In genomic region chr7:24400082-24400452, GRCm38 (mm10) we compare ENCODE assay signal across 9 mouse cellular contexts. TPM values are rescaled to one million over a fixed set of nuclear protein-coding genes. Genes with fewer than 3 reads are reported as not detected.
A peak's percentile ranks its signal among the peaks of the same experiment; 100 is the strongest.
DNase-seq lines count a peak whose midpoint lies in the region; ATAC-seq lines count a peak whose summit lies in the region.
"Had no signal": no experiment of that assay in that cellular context is flagged by ENCODE, and none has a peak within 500 bp of the region (broad histone marks: within the 10 kb centered on the region; RNA-seq: fewer than 3 reads in every experiment).

No protein-coding gene starts in this region.

- DNase-seq in kidney, postnatal 14 days: no peak
- DNase-seq in embryonic facial prominence, embryonic 10.5 days (ENCODE audit: low spot score): no peak
- DNase-seq in cerebellum, adult 9-10 months: no peak
- DNase-seq in kidney, postnatal 10 days: no peak

- peak; percentile 9; the same call in 1 of the 2 replicates for ATAC-seq in kidney, embryonic 16.5 days (ENCODE audit: low FRiP score, low TSS enrichment)
- ATAC-seq in hindbrain, embryonic 15.5 days (ENCODE audit: low FRiP score, low read depth): no peak; the same call in 1 of the 2 replicates
- no peak; the same call in none of the 2 replicates for ATAC-seq in midbrain, embryonic 16.5 days
- ATAC-seq in granulocyte monocyte progenitor cell, adult 5-6 weeks (replicated peaks; ENCODE audit: poor library complexity, severe bottlenecking): no peak

- peak overlapping the region; percentile 58 for H3K4me2 ChIP-seq in kidney, embryonic 16.5 days (replicated peaks; ENCODE audit: low read depth, low read length)
- peak overlapping the region; percentile 54 for H3K4me2 ChIP-seq in hindbrain, embryonic 15.5 days
- H3K4me2 ChIP-seq in midbrain, embryonic 16.5 days (ENCODE audit: low read length): peak overlapping the region; percentile 73

- H3K4me1 ChIP-seq in kidney, embryonic 16.5 days (ENCODE audit: insufficient read depth, low read length): peaks cover 14% of the 10 kb centered on the region
- H3K4me1 ChIP-seq in embryonic facial prominence, embryonic 10.5 days: peaks cover 8% of the 10 kb centered on the region
- H3K4me1 ChIP-seq in hindbrain, embryonic 15.5 days (replicated peaks): peaks cover 13% of the 10 kb centered on the region
- peaks cover 11% of the 10 kb centered on the region; the same call in 1 of the 2 replicates for H3K4me1 ChIP-seq in midbrain, embryonic 16.5 days (ENCODE audit: control insufficient read depth, insufficient read depth, low read length)

- H3K4me3 ChIP-seq in kidney, embryonic 16.5 days (ENCODE audit: low read length): peak overlapping the region; percentile 53
- peak overlapping the region; percentile 73 for H3K4me3 ChIP-seq in embryonic facial prominence, embryonic 10.5 days
- peak overlapping the region; percentile 53 for H3K4me3 ChIP-seq in hindbrain, embryonic 15.5 days
- H3K4me3 ChIP-seq in midbrain, embryonic 16.5 days (ENCODE audit: low read depth, low read length): peak overlapping the region; percentile 60

- no peaks in the 10 kb centered on the region for H3K27me3 ChIP-seq in kidney, embryonic 16.5 days (ENCODE audit: insufficient read depth, low read length)
- H3K27me3 ChIP-seq in embryonic facial prominence, embryonic 10.5 days (replicated peaks; ENCODE audit: low read depth, poor library complexity, severe bottlenecking): no peaks in the 10 kb centered on the region
- H3K27me3 ChIP-seq in hindbrain, embryonic 15.5 days: no peaks in the 10 kb centered on the region
- no peaks in the 10 kb centered on the region for H3K27me3 ChIP-seq in midbrain, embryonic 16.5 days (ENCODE audit: control insufficient read depth, insufficient read depth, low read depth, low read length)

- 15% methylated on average over 3 of the region's 3 CpGs for WGBS in kidney, embryonic 16.5 days
- 22% methylated on average over 3 of the region's 3 CpGs for WGBS in embryonic facial prominence, embryonic 10.5 days
- WGBS in hindbrain, embryonic 15.5 days: 11% methylated on average over 3 of the region's 3 CpGs
- 16% methylated on average over 3 of the region's 3 CpGs for WGBS in midbrain, embryonic 16.5 days

- peak overlapping the region; percentile 96 for H3K27ac ChIP-seq in kidney, embryonic 16.5 days (ENCODE audit: low read length)
- H3K27ac ChIP-seq in embryonic facial prominence, embryonic 10.5 days (replicated peaks): peak overlapping the region; percentile 96
- peak overlapping the region; percentile 96 for H3K27ac ChIP-seq in hindbrain, embryonic 15.5 days (replicated peaks)
- H3K27ac ChIP-seq in midbrain, embryonic 16.5 days (ENCODE audit: low read length): peak overlapping the region; percentile 95

- H3K36me3 ChIP-seq in kidney, embryonic 16.5 days (ENCODE audit: insufficient read depth, low read length): peaks cover 25% of the 10 kb centered on the region
- peaks cover 41% of the 10 kb centered on the region for H3K36me3 ChIP-seq in embryonic facial prominence, embryonic 10.5 days (replicated peaks)
- H3K36me3 ChIP-seq in hindbrain, embryonic 15.5 days: peaks cover 10% of the 10 kb centered on the region
- H3K36me3 ChIP-seq in midbrain, embryonic 16.5 days (ENCODE audit: control insufficient read depth, insufficient read depth, low read length): 0 out of 2 replicates have a peak, but pooled peaks cover 3% of the 10 kb centered on the region

- H3K9ac ChIP-seq in kidney, embryonic 16.5 days (replicated peaks; ENCODE audit: low read length): peak overlapping the region; percentile 67; the same call in 1 of the 2 replicates
- peak overlapping the region; percentile 54 for H3K9ac ChIP-seq in hindbrain, embryonic 15.5 days
- H3K9ac ChIP-seq in midbrain, embryonic 16.5 days (ENCODE audit: low read depth, low read length): peak overlapping the region; percentile 72

- H3K9me3 ChIP-seq in kidney, embryonic 16.5 days (ENCODE audit: low read length): peaks cover 7% of the 10 kb centered on the region; the same call in 1 of the 2 replicates
- peaks cover 10% of the 10 kb centered on the region; the same call in 1 of the 2 replicates for H3K9me3 ChIP-seq in embryonic facial prominence, embryonic 10.5 days
- no peaks in the 10 kb centered on the region for H3K9me3 ChIP-seq in hindbrain, embryonic 15.5 days
- no peaks in the 10 kb centered on the region for H3K9me3 ChIP-seq in midbrain, embryonic 16.5 days (replicated peaks; ENCODE audit: control insufficient read depth, low read length, poor library complexity, severe bottlenecking)

RNA-seq across cellular contexts. Expression of gene Smg9, which starts 0.6 kb away (rescaled TPM):
- polyA plus RNA-seq in kidney, embryonic 16.5 days (2015; fragmentation: Nextera tagmentation; extraction: Ambion mirVana): 28.3 and 31.9 TPM in 2 replicates
- polyA plus RNA-seq in embryonic facial prominence, embryonic 10.5 days (2016; fragmentation: Nextera tagmentation; extraction: Ambion mirVana): 25.8 and 26.3 TPM in 2 replicates
- 32.8 and 42.5 TPM in 2 replicates for polyA plus RNA-seq in hindbrain, embryonic 15.5 days (2015; fragmentation: Nextera tagmentation; extraction: Ambion mirVana)
- 38.3 and 39.4 TPM in 2 replicates for polyA plus RNA-seq in midbrain, embryonic 16.5 days (2015; fragmentation: Nextera tagmentation; extraction: Ambion mirVana)
- total RNA-seq in granulocyte monocyte progenitor cell, adult 5-6 weeks (2014; fragmentation: Nextera tagmentation): 21.6 and 29.5 TPM in 2 replicates
- 19.5 and 21.8 TPM in 2 replicates for total RNA-seq in granulocyte monocyte progenitor cell, adult 5-6 weeks (2017)

RNA-seq across cellular contexts. Expression of gene Kcnn4, which starts 30.0 kb away (rescaled TPM):
- polyA plus RNA-seq in kidney, embryonic 16.5 days (2015; fragmentation: Nextera tagmentation; extraction: Ambion mirVana): 4.4 and 4.9 TPM in 2 replicates
- polyA plus RNA-seq in embryonic facial prominence, embryonic 10.5 days (2016; fragmentation: Nextera tagmentation; extraction: Ambion mirVana): 3.0 and 3.5 TPM in 2 replicates
- 2.3 and 2.9 TPM in 2 replicates for polyA plus RNA-seq in hindbrain, embryonic 15.5 days (2015; fragmentation: Nextera tagmentation; extraction: Ambion mirVana)
- 0.81 and 0.84 TPM in 2 replicates for polyA plus RNA-seq in midbrain, embryonic 16.5 days (2015; fragmentation: Nextera tagmentation; extraction: Ambion mirVana)
- total RNA-seq in granulocyte monocyte progenitor cell, adult 5-6 weeks (2014; fragmentation: Nextera tagmentation): 24.2 and 31.4 TPM in 2 replicates
- 36.3 and 43.5 TPM in 2 replicates for total RNA-seq in granulocyte monocyte progenitor cell, adult 5-6 weeks (2017)

RNA-seq across cellular contexts. Expression of gene Lypd5, which starts 51.1 kb away (rescaled TPM):
- not detected in 2 replicates for polyA plus RNA-seq in kidney, embryonic 16.5 days (2015; fragmentation: Nextera tagmentation; extraction: Ambion mirVana)
- polyA plus RNA-seq in embryonic facial prominence, embryonic 10.5 days (2016; fragmentation: Nextera tagmentation; extraction: Ambion mirVana): not detected in 2 replicates
- polyA plus RNA-seq in hindbrain, embryonic 15.5 days (2015; fragmentation: Nextera tagmentation; extraction: Ambion mirVana): not detected in 2 replicates
- not detected in 2 replicates for polyA plus RNA-seq in midbrain, embryonic 16.5 days (2015; fragmentation: Nextera tagmentation; extraction: Ambion mirVana)
- total RNA-seq in granulocyte monocyte progenitor cell, adult 5-6 weeks (2014; fragmentation: Nextera tagmentation): not detected in 2 replicates
- not detected in 2 replicates for total RNA-seq in granulocyte monocyte progenitor cell, adult 5-6 weeks (2017)
- total RNA-seq: hematopoietic stem cell, adult 5-6 weeks had no signal

RNA-seq across cellular contexts. Expression of gene Irgc1, which starts 52.0 kb away (rescaled TPM):
- polyA plus RNA-seq in kidney, embryonic 16.5 days (2015; fragmentation: Nextera tagmentation; extraction: Ambion mirVana): not detected in 2 replicates
- not detected in 2 replicates for polyA plus RNA-seq in embryonic facial prominence, embryonic 10.5 days (2016; fragmentation: Nextera tagmentation; extraction: Ambion mirVana)
- polyA plus RNA-seq in hindbrain, embryonic 15.5 days (2015; fragmentation: Nextera tagmentation; extraction: Ambion mirVana): not detected in 2 replicates
- not detected in 2 replicates for polyA plus RNA-seq in midbrain, embryonic 16.5 days (2015; fragmentation: Nextera tagmentation; extraction: Ambion mirVana)
- total RNA-seq in granulocyte monocyte progenitor cell, adult 5-6 weeks (2014; fragmentation: Nextera tagmentation): not detected in 2 replicates
- total RNA-seq in granulocyte monocyte progenitor cell, adult 5-6 weeks (2017): not detected in 2 replicates
- total RNA-seq: hematopoietic stem cell, adult 5-6 weeks had no signal
